Mouse (Mus musculus) limb, embryonic 14.5 days (tissue): ENCODE results near the gene Fbp1. TPM values are rescaled to one million over a fixed set of nuclear protein-coding genes. Genes with fewer than 3 reads are reported as not detected.

ENCODE experiments used
- ATAC-seq: fragments of 200-750 bp; cut with Nextera tagmentation; 2 replicates; pipeline ENCODE4 v1.8.0; 2017; ENCODE audit warnings: low read depth, moderate number of reproducible peaks, moderate TSS enrichment; ENCODE audit not compliant: low FRiP score
- DNase-seq: peaks from one replicate; pipeline ENCODE4 v3.0.0-alpha.2; 2015; ENCODE audit warnings: low spot score
- H3K27ac ChIP-seq: fragments of 300-500 bp; sonication (generic); replicated peaks from 2 replicates; pipeline ENCODE4 v1.5.1; 2014; ENCODE audit warnings: low read depth, mild to moderate bottlenecking, low read length, moderate library complexity, mixed read lengths
- H3K27me3 ChIP-seq: fragments of 300-500 bp; sonication (generic); 2 replicates; pipeline ENCODE4 v1.6.1; 2014; ENCODE audit warnings: low read length, mixed read lengths; ENCODE audit not compliant: control insufficient read depth, insufficient read depth
- H3K36me3 ChIP-seq: fragments of 300-500 bp; sonication (generic); 2 replicates; pipeline ENCODE4 v1.6.1; 2014; ENCODE audit warnings: mild to moderate bottlenecking, low read length, moderate library complexity, mixed read lengths; ENCODE audit not compliant: control insufficient read depth, insufficient read depth
- H3K4me1 ChIP-seq: fragments of 300-500 bp; sonication (generic); 2 replicates; pipeline ENCODE4 v1.6.1; 2014; ENCODE audit warnings: antibody characterized with exemption, low read length, mixed read lengths; ENCODE audit not compliant: control insufficient read depth, insufficient read depth
- H3K4me2 ChIP-seq: fragments of 300-500 bp; sonication (generic); replicated peaks from 2 replicates; pipeline ENCODE4 v1.6.1; 2014; ENCODE audit warnings: low read depth, mild to moderate bottlenecking, low read length, moderate library complexity; ENCODE audit not compliant: severe bottlenecking
- H3K4me3 ChIP-seq: fragments of 300-500 bp; sonication (generic); replicated peaks from 2 replicates; pipeline ENCODE4 v1.5.1; 2014; ENCODE audit warnings: low read length
- H3K9ac ChIP-seq: fragments of 300-500 bp; sonication (generic); 2 replicates; pipeline ENCODE4 v1.6.1; 2014; ENCODE audit warnings: mild to moderate bottlenecking, low read depth, low read length, moderate library complexity; ENCODE audit not compliant: severe bottlenecking
- H3K9me3 ChIP-seq: fragments of 300-500 bp; sonication (generic); 2 replicates; pipeline ENCODE4 v1.6.1; 2016; ENCODE audit warnings: low read length; ENCODE audit not compliant: control insufficient read depth
- POLR2A ChIP-seq: fragments of 200-500 bp; IDR thresholded peaks from 2 replicates; pipeline ENCODE4 v1.8.0; 2012; ENCODE audit warnings: inconsistent platforms, mild to moderate bottlenecking, moderate library complexity, borderline replicate concordance; ENCODE audit not compliant: insufficient read depth, insufficient read length; ENCODE audit errors: extremely low read depth
- WGBS: fragments of 180-500 bp; shearing (Covaris S2); extraction: QIAGEN DNeasy Blood & Tissue Kit; methylation state at CpG from one replicate; pipeline ENCODE4 v1.1.7; 2014; 5-methylcytosine and 5-hydroxymethylcytosine counted together
- polyA plus RNA-seq, 2 experiments: library from polyadenylated mRNA; depleted of rRNA in 1 of 2; stranded (reverse) in 1 of 2; unstranded in 1 of 2; fragments of >200 nt; fragmentation: Nextera tagmentation in 1 of 2; extraction: Ambion mirVana in 1 of 2; gene quantifications; 2 replicates each; pipeline versions ENCODE4 v1.2.1 to v1.2.3; 2012 to 2014

The Fbp1 gene
- polyA plus RNA-seq, 2 experiments, result 0.89 to 2.2 TPM

GRCm38 (mm10) chr13:62907527-62908162, 19.6 kb upstream of the Fbp1 start:
- Histone ChIP-seq H3K9ac (no peak overlapping the region), H3K9me3 (no peaks in the 10 kb centered on the region), H3K4me3 (no peak overlapping the region), H3K27me3 (no peaks in the 10 kb centered on the region), H3K4me1 (peaks cover 10% of the 10 kb centered on the region), H3K4me2 (no peak overlapping the region), H3K27ac (no peak overlapping the region), H3K36me3 (no peaks in the 10 kb centered on the region)
- TF ChIP-seq POLR2A, result no peak
- DNase-seq (no peak), ATAC-seq (no peak)
- WGBS, result 63% methylated on average over 14 of the region's 14 CpGs

- Histone ChIP-seq H3K27me3 (no peaks in the 10 kb centered on the region), H3K4me1 (no peaks in the 10 kb centered on the region), H3K36me3 (no peaks in the 10 kb centered on the region), H3K4me3 (no peak overlapping the region), H3K4me2 (no peak overlapping the region), H3K9me3 (no peaks in the 10 kb centered on the region), H3K9ac (no peak overlapping the region), H3K27ac (no peak overlapping the region)
- no peak for TF ChIP-seq POLR2A
- ATAC-seq (no peak), DNase-seq (no peak)
Observed at GRCm38 (mm10) chr13:62901139-62901538, 13.1 kb upstream of the Fbp1 start.

- no peak for DNase-seq
- no peak for ATAC-seq
- no peak overlapping the region for H3K27ac ChIP-seq
- H3K9ac ChIP-seq, result no peak overlapping the region
- H3K27me3 ChIP-seq, result no peaks in the 10 kb centered on the region
- H3K4me1 ChIP-seq, result no peaks in the 10 kb centered on the region
- H3K4me3 ChIP-seq, result no peak overlapping the region
- WGBS, result 86% methylated on average over 4 of the region's 4 CpGs
- H3K9me3 ChIP-seq, result no peaks in the 10 kb centered on the region
- H3K4me2 ChIP-seq, result no peak overlapping the region
- no peaks in the 10 kb centered on the region for H3K36me3 ChIP-seq
- no peak for TF ChIP-seq POLR2A
Observed at GRCm38 (mm10) chr13:62897927-62898646, 10.0 kb upstream of the Fbp1 start.

- Histone ChIP-seq H3K4me3 (no peak overlapping the region), H3K9ac (no peak overlapping the region), H3K36me3 (no peaks in the 10 kb centered on the region), H3K27me3 (peaks cover 15% of the 10 kb centered on the region), H3K4me2 (no peak overlapping the region), H3K4me1 (no peaks in the 10 kb centered on the region), H3K9me3 (0 out of 2 replicates have a peak, but pooled peaks cover 4% of the 10 kb centered on the region), H3K27ac (no peak overlapping the region)
- WGBS, result 77% methylated on average over 9 of the region's 9 CpGs
- no peak for TF ChIP-seq POLR2A
- DNase-seq (no peak), ATAC-seq (no peak)
Observed at GRCm38 (mm10) chr13:62893044-62893842, 5.2 kb upstream of the Fbp1 start.

GRCm38 (mm10) chr13:62889311-62889710, 1.2 kb upstream of the Fbp1 start:
- ATAC-seq (no peak), DNase-seq (no peak)
- Histone ChIP-seq H3K9me3 (0 out of 2 replicates have a peak, but pooled peaks cover 4% of the 10 kb centered on the region), H3K27ac (no peak overlapping the region), H3K9ac (no peak overlapping the region), H3K4me3 (no peak overlapping the region), H3K4me2 (no peak overlapping the region), H3K4me1 (peaks cover 8% of the 10 kb centered on the region; the same call in 1 of the 2 replicates), H3K36me3 (no peaks in the 10 kb centered on the region), H3K27me3 (peaks cover 25% of the 10 kb centered on the region)
- WGBS, result 83% methylated on average over 2 of the region's 2 CpGs
- no peak for TF ChIP-seq POLR2A
